Mouse (Mus musculus): Measurements from ENCODE around the gene Ankdd1a.

Ankdd1a gene

DNA sequence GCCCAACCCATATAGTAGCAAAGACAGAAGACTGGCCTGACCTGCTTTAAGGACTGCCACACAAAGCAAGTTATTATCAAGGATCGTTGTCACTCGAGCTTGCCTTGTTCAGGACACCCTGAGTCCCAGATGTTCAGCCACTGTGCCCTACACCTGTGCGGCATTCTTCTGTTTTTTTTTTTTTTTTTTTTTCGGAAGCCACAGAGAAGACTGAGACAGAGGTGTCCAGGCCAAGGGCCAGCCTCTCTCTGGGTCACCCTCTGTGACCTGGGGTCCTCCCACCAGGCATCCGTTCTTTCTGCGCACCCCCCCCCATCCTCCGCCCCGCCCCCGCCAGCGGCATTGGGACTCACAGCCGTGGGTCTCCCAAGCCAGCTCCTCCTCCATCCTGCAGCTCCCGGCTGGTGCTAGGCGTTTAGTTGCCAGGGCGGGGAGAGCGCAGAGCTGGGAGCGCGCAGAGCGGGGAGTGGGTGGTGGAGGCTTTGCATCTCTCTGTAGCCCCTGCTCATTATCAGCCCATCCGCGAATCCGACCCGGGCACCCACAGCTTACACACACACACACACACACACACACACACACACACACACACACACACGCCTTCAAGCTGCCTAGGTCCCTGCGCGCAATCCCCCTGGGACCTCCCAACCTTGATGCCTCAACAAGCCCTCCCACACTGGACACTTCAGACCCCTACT lies at the start of gene Ankdd1a:
Gene Ankdd1a, minus strand, starts transcription at position 387 of the 698 bp plus-strand sequence.
- no peak for DNase-seq (ENCODE audit: low read depth, low spot score)

DNA sequence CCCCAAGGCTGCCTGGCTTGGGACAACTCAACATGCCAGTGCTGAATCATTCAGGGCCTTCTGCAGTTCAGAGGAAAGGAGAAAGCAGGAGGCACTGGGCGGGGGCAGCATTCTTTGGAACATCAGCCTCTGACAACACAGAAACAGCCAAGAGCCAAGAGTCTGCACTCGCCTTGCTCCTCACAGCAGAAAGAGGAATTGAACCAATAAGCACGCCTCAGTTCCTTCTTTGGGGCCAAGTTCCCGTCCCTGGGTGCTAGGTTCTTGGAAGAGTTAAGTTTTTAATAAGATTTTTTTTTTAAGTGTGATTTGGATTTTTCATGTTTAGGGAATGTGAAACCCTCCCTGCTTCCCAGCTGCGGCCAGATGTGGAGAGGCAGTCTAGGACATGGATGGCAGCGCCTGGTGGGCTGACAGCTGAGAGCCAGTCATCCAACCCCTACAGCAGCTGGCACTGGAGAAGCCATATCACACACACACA lies 49.5 kb upstream of the Ankdd1a start:
- DNase-seq (ENCODE audit: low read depth, low spot score), result no peak

DNA sequence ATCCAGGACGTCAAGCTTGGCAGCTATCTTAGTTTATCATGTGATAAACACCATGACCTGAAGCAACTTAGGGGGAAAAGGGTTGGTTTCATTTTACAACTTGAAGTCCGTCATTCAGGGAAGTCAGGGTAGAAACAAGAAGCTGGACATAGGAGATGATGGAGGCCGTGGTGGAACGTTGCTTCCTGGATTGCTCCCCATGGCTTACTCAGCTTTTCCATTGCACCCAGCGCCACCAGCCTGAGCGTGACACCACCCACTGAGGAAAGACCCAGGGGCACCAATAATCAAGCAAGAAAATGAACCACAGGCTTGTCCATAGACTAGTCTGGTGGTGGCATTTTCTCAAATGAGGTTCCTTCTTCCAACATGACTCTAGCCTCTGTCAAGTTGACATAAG lies 48.8 kb upstream of the Ankdd1a start:
- DNase-seq (ENCODE audit: low read depth, low spot score), result no peak

DNA sequence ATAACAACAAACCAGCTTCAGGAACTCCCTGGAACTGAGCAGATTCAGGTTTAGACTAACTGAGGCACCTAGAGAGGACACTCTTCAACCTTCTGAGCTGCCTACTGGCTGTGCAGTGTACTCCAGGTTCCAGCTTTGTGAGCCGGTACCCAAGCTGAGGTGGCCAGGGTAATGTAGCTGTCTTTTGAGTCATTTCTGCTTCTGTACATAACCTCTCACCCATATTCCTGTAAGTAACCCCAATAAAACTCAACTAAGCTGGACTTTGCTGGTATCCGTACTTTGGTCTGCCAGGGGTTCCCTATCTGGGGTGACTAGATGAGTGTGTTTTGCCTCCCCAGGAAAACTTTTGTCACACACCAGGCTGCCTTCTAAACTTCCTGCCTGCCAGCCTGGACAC lies 44.7 kb upstream of the Ankdd1a start:
- no peak for DNase-seq (ENCODE audit: low read depth, low spot score)

DNA sequence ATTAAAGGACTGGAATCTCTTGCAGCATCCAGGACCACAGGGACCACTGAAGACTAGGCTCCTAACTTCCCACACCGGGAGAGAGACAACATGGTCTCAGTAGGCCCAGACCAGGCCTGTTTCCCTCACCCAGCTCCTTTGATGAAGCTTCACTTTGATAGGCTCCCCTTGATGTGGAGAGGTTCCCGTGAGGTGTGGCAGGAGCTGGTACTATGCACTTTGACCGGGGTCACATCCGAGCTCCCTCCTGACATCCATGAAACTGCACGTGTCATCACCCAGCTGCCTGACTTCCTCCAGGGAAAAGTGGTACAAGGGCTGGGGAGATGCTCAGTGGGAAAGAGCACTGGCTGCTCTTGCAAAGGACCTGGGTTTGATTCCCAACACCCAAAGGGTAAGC lies 43.1 kb upstream of the Ankdd1a start:
- DNase-seq (ENCODE audit: low read depth, low spot score), result no peak

DNA sequence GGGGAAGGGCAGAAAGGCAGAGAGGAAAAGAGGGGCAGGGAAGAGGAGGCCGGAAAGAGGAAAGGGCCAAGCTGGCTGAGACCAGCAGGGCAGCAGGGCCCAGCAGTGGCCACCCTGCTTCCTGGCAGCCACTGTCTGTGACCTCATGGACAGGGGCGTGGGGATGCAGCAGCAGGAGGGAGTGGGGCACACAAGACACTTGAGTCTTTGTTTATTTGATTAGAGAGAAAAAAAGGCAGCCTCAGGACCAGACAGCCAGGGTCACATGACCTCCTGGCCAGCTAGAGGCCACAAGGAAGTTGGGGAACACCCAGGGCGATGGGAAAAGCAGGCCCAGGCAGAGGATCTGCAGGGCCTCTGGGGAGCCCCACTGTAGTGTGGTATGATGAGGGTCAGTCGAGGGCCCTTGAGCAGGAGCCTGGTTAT lies 42.1 kb upstream of the Ankdd1a start:
- DNase-seq (ENCODE audit: low read depth, low spot score), result no peak

DNA sequence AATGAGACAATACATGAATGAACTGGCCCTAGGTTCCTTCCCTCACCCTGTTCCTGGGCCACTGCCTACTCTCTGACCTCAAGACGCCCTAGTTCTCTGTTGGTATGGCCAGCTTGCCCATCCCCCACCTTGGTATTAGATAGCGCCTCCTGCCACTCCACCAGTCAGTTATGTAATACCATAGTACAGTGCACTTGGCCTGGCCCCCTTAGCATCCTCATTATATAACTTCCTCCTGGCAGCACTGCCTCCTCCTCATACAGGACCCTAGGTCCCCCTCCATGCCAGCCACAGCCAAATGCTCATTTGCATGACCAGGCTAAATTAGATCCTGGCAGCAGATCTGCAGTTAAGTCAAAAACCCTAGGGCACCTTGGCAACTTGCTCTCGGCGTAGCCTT lies 41.0 kb upstream of the Ankdd1a start:
- no peak for DNase-seq (ENCODE audit: low read depth, low spot score)

DNA sequence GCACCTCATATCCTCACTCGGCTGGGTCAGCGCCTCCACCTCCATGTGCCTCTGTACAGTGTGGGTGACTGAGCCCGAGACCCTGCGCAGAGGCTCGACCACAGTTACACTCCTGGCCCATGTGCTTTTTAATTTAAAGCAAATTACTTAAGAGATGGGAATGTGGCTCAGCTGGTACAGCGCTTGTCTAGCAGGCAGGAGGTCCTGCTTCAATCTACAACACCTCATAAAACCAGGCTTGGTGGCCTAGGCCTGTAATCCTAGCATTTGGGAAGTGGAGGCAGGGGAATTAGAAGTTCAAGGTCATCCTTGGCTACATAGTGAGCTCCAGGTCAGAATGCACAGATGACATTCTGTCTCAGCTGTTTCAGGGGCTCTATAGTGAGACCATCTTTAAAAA lies 38.8 kb upstream of the Ankdd1a start:
- DNase-seq (ENCODE audit: low read depth, low spot score), result no peak

DNA sequence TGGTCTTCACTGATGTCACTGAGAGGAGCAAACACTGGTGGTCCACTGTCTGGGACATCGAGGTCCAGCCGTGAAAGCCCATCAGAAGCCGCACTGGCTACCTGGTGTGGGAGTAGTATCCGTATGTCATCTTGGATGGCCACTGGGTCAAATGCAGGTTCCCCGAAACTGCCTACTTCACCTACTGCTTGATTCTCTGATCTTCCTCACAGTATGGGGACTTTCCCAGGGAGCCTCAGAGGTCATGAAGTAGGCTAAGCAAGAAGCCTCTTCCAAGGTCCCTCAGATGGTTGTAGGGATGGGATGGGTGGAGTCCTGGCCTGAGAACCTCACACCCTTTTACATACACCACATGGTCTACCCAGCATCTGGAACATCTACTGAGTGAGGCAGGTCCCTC lies 37.0 kb upstream of the Ankdd1a start:
- no peak for DNase-seq (ENCODE audit: low read depth, low spot score)

DNA sequence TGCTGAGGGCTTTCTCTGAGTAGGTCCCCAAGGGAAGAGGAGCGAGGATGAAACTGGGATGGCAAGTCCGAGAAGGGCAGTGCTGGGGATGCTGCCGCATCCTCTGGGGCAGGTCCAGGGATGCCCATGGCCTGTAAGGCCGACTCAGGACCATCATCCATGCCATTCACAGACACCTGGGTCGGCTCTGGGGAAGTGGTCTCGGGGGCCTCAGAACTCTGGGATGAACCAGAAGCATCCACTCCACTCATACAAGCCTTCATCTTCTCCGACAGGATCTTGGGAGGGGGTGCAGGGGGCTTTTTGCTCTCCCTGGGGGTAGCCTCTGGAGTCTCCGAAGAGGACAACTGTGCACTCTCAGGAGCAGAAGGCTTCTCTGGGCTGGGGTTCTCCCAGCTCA lies 36.4 kb upstream of the Ankdd1a start:
- DNase-seq (ENCODE audit: low read depth, low spot score), result no peak

DNA sequence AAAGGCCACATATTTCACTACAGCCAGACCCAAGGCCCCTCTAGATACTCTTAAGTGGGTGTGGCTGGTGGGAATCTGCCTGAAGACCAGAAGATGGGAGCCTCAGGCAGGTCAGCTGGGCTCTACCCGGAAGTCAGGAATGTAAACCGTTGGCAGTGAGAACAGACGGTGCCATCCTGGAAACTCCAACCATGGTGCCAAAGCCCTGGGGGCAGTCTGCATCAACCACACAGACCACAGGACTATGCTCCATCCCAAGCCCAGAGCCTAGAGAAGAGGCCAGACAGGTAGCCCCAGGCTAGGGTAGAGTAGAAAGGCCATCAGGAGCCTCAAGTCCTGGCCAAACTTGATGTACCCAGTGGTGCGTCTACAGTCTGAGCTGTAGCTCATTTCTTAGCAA lies 35.6 kb upstream of the Ankdd1a start:
- DNase-seq (ENCODE audit: low read depth, low spot score), result no peak

DNA sequence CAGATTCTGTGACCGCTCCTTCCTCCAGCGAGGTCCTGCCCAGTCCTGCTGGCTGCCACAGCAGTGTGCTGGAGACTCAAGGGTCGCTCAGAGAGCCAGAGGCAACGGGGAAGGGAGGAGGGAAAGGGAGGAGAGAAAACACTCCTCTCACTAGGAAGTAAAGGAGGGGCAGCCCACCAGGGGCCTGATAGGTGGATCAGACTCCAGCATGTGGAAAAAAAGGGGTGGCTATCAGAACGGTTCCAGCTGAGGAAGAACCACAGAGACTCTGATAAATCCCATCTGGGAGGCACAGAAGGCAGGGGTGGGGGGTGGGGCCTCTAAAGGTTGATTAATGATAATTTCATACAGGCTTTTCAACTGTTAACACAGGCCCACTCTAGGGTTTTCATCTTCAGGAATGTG lies 35.0 kb upstream of the Ankdd1a start:
- no peak for DNase-seq (ENCODE audit: low read depth, low spot score)

DNA sequence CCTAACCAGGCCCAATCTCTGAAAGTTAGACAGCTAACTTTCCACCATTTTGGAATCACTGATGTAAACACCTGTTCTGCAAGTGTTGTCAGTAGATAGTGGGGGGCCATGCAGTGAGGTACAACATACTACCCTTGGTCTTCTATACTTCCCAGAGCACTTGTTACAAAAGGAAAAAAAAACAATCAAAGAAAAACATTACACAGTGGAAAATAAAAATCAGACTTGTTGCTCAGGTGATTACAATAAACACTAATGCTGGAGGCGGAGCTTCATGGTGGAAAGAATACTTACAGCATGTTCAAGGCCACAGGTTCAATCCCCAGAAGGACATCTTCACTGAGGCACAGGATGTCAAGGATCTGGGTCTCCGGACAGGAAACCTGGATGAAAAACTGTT lies 32.7 kb upstream of the Ankdd1a start:
- DNase-seq (ENCODE audit: low read depth, low spot score), result no peak

DNA sequence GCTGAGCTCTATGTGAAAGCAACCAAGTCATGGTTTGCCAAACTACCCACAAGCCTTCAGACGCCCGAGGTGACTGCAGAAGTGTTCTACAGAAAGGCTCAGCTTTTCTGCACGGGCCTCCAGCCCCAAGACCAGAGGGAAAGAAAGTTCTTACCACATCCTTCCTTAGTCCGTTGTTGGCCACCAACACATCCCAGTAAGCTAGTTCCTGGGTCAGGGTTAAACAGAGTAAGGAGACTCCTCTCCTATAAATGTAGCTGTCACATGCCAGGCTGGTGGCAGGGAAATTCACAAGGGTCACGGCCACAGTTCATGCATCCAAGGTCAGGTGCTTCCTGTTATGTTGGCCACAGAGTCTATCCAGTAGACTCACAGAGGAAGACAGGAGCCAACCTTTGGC lies 32.1 kb upstream of the Ankdd1a start:
- DNase-seq (ENCODE audit: low read depth, low spot score), result no peak

DNA sequence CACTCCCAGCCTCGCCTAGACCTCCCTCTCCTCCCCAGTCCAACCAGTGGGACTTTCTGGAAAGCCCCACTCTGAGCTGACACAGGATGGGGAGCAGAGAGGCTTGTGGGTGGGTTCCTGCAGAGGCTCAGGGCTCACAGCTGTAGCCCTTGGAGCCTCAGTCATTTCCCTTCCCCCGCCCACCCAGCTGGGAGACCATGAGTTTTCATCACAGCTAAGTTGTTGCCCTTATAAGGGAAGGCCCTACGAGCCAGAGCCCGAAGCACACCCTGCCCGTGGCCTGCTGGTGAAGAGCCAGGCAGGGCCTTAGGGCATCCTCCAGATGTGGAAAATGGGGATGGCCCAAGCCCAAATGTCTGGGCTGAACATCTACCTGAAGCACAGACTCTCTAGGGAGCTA lies 31.0 kb upstream of the Ankdd1a start:
- DNase-seq (ENCODE audit: low read depth, low spot score), result no peak

DNA sequence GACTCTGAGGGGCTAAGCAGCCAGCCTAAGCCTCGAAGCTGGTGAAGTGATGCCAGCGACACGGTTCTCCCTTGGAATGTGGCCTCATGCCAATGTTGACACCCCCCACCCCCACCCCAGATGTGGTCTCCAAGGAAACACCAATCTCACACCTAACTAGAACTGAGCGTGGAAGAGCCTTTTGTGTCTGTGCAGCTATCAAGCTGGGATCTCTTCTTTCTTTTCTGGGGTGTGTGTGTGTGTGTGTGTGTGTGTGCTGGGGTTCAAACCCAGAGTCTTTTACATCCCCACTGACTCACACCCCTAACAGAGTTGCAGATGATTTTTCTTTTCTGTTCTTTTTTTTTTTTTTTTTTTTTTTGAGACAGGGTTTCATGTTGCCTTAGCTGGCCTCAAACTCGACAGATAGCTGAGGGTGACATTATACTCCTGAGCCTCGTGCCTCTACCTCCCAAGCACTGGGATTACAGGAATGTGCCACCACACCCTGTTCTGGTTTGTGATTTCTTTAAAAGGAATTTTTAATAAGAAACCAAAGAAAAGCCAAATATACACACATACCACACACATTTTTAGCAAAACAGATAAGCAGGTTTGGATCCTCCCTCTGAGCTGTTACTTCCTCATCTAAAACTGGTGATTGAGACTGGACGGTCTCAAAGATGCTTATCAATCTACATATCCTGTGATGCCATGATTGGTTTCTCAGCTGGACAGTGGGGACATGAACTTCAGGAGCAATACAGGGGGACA lies 30.3 kb upstream of the Ankdd1a start:
- DNase-seq (ENCODE audit: low read depth, low spot score), result no peak

DNA sequence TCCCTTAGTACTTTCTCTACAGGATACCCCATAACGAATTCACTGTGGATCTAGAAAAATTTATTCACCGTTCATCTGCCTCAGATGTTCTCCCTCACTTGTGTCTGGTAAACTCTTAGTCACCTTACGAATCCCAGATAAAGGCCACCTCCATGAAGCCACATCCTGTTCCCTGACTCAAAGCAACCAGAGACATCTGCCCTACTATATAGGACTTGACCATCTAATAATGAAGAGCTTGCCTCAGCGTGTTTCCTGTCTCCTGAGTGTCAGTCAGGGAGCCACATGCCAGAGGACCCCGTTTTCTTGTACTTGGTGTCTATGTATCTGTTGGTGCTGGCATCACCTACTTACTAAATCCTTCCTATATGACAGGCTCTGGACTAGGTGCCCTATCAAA lies 29.6 kb upstream of the Ankdd1a start:
- no peak for DNase-seq (ENCODE audit: low read depth, low spot score)

DNA sequence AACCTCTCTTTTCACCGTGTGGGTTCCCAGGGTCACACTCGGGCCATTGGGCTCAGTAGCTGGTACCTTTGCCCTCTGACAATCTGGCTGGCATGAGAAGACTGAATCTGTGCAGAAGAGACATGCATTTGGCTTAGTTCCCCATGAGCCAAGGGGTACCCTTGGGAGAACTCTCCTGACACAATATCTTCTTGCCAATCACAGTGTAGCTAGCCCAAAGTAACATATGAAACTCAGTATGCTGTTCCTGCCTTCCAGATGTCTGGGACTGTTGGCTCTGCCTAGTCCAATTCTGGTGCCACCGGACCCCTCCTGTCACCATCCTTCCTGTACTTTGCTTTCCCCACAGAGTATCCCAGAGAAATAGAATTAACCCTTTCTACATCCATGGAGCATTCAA lies 29.1 kb upstream of the Ankdd1a start:
- no peak for DNase-seq (ENCODE audit: low read depth, low spot score)

DNA sequence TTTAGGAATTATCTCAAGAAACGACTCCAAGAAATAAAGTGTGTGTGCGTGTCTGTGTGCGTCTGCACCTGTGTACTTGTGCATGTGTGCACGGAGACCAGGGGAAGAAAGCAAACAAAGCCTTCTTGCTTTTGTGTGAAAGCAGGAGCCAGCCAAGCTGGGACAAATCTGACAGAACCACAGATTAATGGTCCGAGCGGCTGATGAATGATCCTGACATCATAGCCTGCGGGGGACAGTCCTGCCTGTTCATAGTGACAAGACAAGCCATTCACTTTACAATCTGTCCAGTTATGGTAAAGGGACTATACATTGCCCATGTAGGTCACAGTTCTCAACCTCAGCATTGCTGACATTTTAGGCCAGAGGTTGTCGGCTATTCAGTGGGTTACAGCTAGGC lies 28.3 kb upstream of the Ankdd1a start:
- DNase-seq (ENCODE audit: low read depth, low spot score), result no peak

DNA sequence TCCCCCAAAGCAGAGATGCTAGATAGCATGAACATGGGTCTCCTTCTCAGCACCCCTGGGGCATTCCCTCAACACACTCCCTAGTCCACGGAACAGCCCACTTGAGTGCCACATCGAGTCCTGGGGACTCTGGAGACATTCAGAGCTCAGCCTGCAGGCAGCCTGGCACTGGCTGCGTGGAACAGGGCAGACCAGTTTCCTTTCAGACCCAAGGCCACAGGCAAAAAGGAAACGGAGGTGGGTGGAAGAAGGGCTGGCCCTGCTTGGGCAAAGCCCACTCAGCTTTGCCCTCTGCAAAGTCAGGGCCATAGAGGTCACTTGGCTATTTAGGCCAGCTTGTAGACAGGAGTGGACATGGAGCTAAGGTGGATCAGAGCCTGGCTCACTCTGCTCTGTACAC lies 27.9 kb upstream of the Ankdd1a start:
- no peak for DNase-seq (ENCODE audit: low read depth, low spot score)

DNA sequence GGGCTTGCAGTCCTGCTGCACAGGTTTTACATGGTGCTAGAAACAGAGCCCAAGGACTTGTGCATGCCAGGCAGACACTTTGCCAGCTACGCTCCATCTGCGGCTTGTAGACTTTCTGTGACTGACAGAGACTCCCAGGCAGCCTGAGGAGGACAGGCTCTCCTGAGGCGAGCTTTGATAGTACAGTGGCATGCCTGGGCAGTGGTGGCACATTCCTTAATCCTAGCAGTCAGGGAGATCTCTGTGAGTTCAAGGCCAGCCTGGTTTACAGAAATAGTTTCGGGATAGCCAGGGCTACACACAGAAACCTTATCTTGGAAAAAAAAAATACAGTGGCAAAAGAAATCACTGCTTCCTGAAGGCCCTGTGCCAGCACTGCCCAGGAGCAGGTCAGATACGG lies 27.1 kb upstream of the Ankdd1a start:
- DNase-seq (ENCODE audit: low read depth, low spot score), result no peak

DNA sequence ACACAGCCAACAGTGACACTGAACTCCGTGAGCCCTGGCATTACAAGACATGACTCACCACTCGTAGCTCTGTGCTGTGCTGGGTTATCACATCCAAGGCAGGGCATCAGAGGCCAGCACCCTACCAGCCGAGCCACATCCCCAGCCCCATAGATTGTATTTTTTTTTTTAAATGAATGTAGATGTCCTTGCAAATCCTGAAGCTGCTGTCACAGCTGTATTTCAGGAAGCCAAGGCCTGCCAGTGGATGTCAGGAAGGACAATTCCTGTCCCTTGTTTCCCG lies 26.4 kb upstream of the Ankdd1a start:
- no peak for DNase-seq (ENCODE audit: low read depth, low spot score)

DNA sequence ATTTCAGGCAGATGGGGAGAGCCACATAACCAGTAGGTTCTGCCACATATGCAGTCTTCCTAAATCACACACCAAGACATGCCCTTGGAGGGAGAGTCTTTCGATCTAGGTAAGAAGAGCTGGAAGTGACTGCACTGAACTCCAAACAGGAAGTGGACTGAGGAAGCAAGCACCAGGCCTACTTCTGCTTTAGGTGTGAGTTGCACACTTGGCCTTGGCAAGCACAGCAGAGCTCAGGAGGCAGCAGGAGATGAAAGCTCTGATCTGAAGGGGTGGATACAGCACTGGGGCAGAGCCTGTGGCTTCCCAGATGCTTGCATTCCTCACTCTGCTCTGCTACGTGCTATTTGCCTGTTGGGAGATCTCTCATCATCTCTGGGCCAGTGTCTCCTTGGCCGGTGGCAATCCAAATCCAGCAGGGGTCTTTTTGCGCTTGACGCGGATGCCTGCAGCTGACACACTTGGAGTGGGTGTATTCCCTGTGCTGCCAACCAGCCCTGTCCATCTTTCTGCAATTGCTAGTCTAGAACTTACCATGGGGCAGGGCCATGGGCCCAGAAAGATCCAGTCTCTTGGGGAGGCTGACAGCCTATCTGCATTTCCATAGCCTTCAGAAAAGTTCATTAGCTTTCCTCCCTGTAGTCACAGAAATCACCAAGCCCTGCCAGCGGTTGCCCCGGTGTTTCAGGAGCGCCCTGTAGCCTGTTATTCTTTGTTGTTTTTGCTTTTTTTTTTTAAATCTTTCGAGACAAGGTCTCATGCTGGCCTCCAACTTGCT lies 25.8 kb upstream of the Ankdd1a start:
- no peak for DNase-seq (ENCODE audit: low read depth, low spot score)

Data from retina, adult 2 months (tissue).